Mouse (Mus musculus) heart, embryonic 12.5 days (tissue): ENCODE measurements around the gene Dcdc2b. TPM values are rescaled to one million over a fixed set of nuclear protein-coding genes. Genes with fewer than 3 reads are reported as not detected.

Experiments used
- ATAC-seq: fragments of 200-750 bp; cut with Nextera tagmentation; 2 replicates; pipeline ENCODE4 v1.8.0; 2017; ENCODE audit warnings: moderate TSS enrichment, moderate library complexity; ENCODE audit not compliant: insufficient number of reproducible peaks, low FRiP score
- H3K27ac ChIP-seq: fragments of 300-500 bp; sonication (generic); 2 replicates; pipeline ENCODE4 v1.5.1; 2016; ENCODE audit warnings: mild to moderate bottlenecking, moderate library complexity; ENCODE audit not compliant: poor library complexity, severe bottlenecking
- H3K27me3 ChIP-seq: fragments of 300-500 bp; sonication (generic); replicated peaks from 2 replicates; pipeline ENCODE4 v1.6.1; 2016; ENCODE audit warnings: mild to moderate bottlenecking, moderate library complexity
- H3K36me3 ChIP-seq: fragments of 300-500 bp; sonication (generic); 2 replicates; pipeline ENCODE4 v1.6.1; 2016; ENCODE audit warnings: mild to moderate bottlenecking, moderate library complexity
- H3K4me1 ChIP-seq: fragments of 300-500 bp; sonication (generic); replicated peaks from 2 replicates; pipeline ENCODE4 v1.6.1; 2016; ENCODE audit warnings: mild to moderate bottlenecking
- H3K4me2 ChIP-seq: fragments of 300-500 bp; sonication (generic); 2 replicates; pipeline ENCODE4 v1.6.1; 2016; ENCODE audit warnings: mild to moderate bottlenecking, moderate library complexity
- H3K4me3 ChIP-seq: fragments of 300-500 bp; sonication (generic); 2 replicates; pipeline ENCODE4 v1.5.1; 2016; ENCODE audit warnings: mild to moderate bottlenecking
- H3K9ac ChIP-seq: fragments of 300-500 bp; sonication (generic); 2 replicates; pipeline ENCODE4 v1.6.1; 2016; ENCODE audit warnings: mild to moderate bottlenecking, moderate library complexity
- H3K9me3 ChIP-seq: fragments of 300-500 bp; sonication (generic); replicated peaks from 2 replicates; pipeline ENCODE4 v1.6.1; 2016; ENCODE audit warnings: mild to moderate bottlenecking, moderate library complexity
- WGBS: fragments of 180-500 bp; shearing (Covaris S2); methylation state at CpG from one replicate; pipeline ENCODE4 v1.1.7; 2016; 5-methylcytosine and 5-hydroxymethylcytosine counted together
- polyA plus RNA-seq: library from polyadenylated mRNA; unstranded; fragments of >200 nt; fragmentation: Nextera tagmentation; extraction: Ambion mirVana; gene quantifications from 2 replicates; pipeline ENCODE4 v1.2.1, GENCODE M21; 2016

Dcdc2b gene
- polyA plus RNA-seq, 1 experiment from 2014 or later, result 1.4 TPM

DNA sequence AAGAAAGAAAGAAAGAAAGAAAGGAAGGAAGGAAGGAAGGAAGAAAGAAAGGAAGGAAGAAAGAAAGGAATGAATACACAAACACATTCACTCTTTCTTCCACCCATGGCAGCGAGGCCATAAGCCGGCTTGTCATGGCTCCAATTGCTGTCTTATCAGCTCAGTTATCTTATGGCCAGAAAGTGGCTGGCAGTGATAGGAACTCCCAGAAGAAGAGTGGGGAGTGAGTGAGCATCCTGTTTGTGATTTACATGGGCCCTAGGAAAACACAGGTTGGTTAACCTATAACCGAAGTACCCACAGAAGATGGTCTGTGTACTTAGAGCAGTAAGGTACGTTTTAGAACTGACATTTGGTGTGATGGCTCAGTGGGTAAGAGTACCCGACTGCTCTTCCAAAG is 52.9 kb downstream of the Dcdc2b start:
- Histone ChIP-seq H3K27me3 (no peaks in the 10 kb centered on the region), H3K9ac (no peak overlapping the region), H3K27ac (no peak overlapping the region), H3K36me3 (no peaks in the 10 kb centered on the region), H3K4me1 (peaks cover 10% of the 10 kb centered on the region; the same call in 1 of the 2 replicates), H3K9me3 (no peaks in the 10 kb centered on the region), H3K4me2 (no peak overlapping the region), H3K4me3 (no peak overlapping the region)
- no peak for ATAC-seq
- WGBS, result 74% methylated on average over 5 of the region's 5 CpGs

Other genes with a start within 250 kb of the Dcdc2b start
- 11.1 and 11.8 TPM in 2 replicates for gene Zbtb8a, start 236.1 kb downstream of the Dcdc2b start, polyA plus RNA-seq
- 5.7 and 5.9 TPM in 2 replicates for gene Zbtb8b, start 173.4 kb downstream of the Dcdc2b start, polyA plus RNA-seq
- gene Bsdc1, start 152.7 kb downstream of the Dcdc2b start, polyA plus RNA-seq, result 25.6 and 26.8 TPM in 2 replicates
- gene Tssk3, start 123.2 kb downstream of the Dcdc2b start, polyA plus RNA-seq, result not detected in 2 replicates
- 0.32 TPM in 1 of 2 replicates, not detected in the other for gene Fam229a, start 123.1 kb downstream of the Dcdc2b start, polyA plus RNA-seq
- 515 and 518 TPM in 2 replicates for gene Marcksl1, start 100.7 kb downstream of the Dcdc2b start, polyA plus RNA-seq
- 140 and 146 TPM in 2 replicates for gene Hdac1, start 71.5 kb downstream of the Dcdc2b start, polyA plus RNA-seq
- gene Lck, start 40.6 kb downstream of the Dcdc2b start, polyA plus RNA-seq, result 3.5 and 4.1 TPM in 2 replicates
- 4.3 and 4.7 TPM in 2 replicates for gene Fam167b, start 35.7 kb downstream of the Dcdc2b start, polyA plus RNA-seq
- gene Eif3i, start 13.6 kb downstream of the Dcdc2b start, polyA plus RNA-seq, result 155 and 156 TPM in 2 replicates
- 139 and 153 TPM in 2 replicates for gene Tmem234, start 13.6 kb downstream of the Dcdc2b start, polyA plus RNA-seq
- 18.6 and 20.0 TPM in 2 replicates for gene Iqcc, start 4.8 kb upstream of the Dcdc2b start, polyA plus RNA-seq
- 42.3 and 44.2 TPM in 2 replicates for gene Ccdc28b, start 9.7 kb upstream of the Dcdc2b start, polyA plus RNA-seq
- 58.8 and 59.4 TPM in 2 replicates for gene Txlna, start 26.8 kb upstream of the Dcdc2b start, polyA plus RNA-seq
- 16.8 and 17.0 TPM in 2 replicates for gene Kpna6, start 58.5 kb upstream of the Dcdc2b start, polyA plus RNA-seq
- 5.8 and 7.7 TPM in 2 replicates for gene Tmem39b, start 82.6 kb upstream of the Dcdc2b start, polyA plus RNA-seq
- gene Khdrbs1, start 128.0 kb upstream of the Dcdc2b start, polyA plus RNA-seq, result 106 and 108 TPM in 2 replicates
- 372 and 428 TPM in 2 replicates for gene Ptp4a2, start 197.0 kb upstream of the Dcdc2b start, polyA plus RNA-seq